Mouse (Mus musculus) heart, adult 2 months (tissue): ENCODE measurements around the gene Rabl6. TPM values are rescaled to one million over a fixed set of nuclear protein-coding genes. Genes with fewer than 3 reads are reported as not detected.
A peak's percentile ranks its signal among the peaks of the same experiment; 100 is the strongest.

Source experiments
- DNase-seq, 2 experiments: peaks; one replicate each; pipeline ENCODE4 v3.0.0; 2021
- H3K27ac ChIP-seq: fragments of 200-600 bp; 2 replicates; pipeline ENCODE4 v1.8.1; 2022
- H3K27me3 ChIP-seq: fragments of 200-500 bp; 2 replicates; pipeline ENCODE4 v1.6.1; 2012; ENCODE audit warnings: mild to moderate bottlenecking, low read length, inconsistent platforms, mixed read lengths; ENCODE audit not compliant: control insufficient read depth, insufficient read depth
- H3K36me3 ChIP-seq: fragments of 200-500 bp; 2 replicates; pipeline ENCODE4 v1.6.1; 2012; ENCODE audit warnings: low read length, inconsistent platforms; ENCODE audit not compliant: control insufficient read depth, insufficient read depth
- H3K4me1 ChIP-seq: fragments of 200-500 bp; 2 replicates; pipeline ENCODE4 v1.6.1; 2011; ENCODE audit warnings: low read length; ENCODE audit not compliant: control insufficient read depth, insufficient read depth
- H3K4me3 ChIP-seq: fragments of 200-600 bp; 2 replicates; pipeline ENCODE4 v1.8.1; 2022
- H3K79me2 ChIP-seq: fragments of 200-500 bp; replicated peaks from 2 replicates; pipeline ENCODE4 v1.6.1; 2012; ENCODE audit warnings: mild to moderate bottlenecking, inconsistent platforms, low read length, moderate library complexity, mixed read lengths; ENCODE audit not compliant: control insufficient read depth, insufficient read depth
- H3K9ac ChIP-seq: fragments of 200-500 bp; 2 replicates; pipeline ENCODE4 v1.6.1; 2012; ENCODE audit warnings: low read depth, mild to moderate bottlenecking, control low read depth, inconsistent platforms, low read length, mixed read lengths
- CTCF ChIP-seq: fragments of 200-600 bp; IDR thresholded peaks from 2 replicates; pipeline ENCODE4 v1.8.1; 2022; ENCODE audit warnings: antibody characterized with exemption, mild to moderate bottlenecking, moderate library complexity
- EP300 ChIP-seq: fragments of 200-500 bp; IDR thresholded peaks from 2 replicates; pipeline ENCODE4 v1.6.1; 2011; ENCODE audit warnings: low read depth, low read length, control low read depth; ENCODE audit not compliant: insufficient read depth
- POLR2A ChIP-seq: fragments of 200-500 bp; IDR thresholded peaks from 2 replicates; pipeline ENCODE4 v1.6.1; 2011; ENCODE audit warnings: mild to moderate bottlenecking, low read depth, low read length, control low read depth; ENCODE audit not compliant: insufficient read depth
- WGBS: fragments of 180-500 bp; shearing (Covaris S2); methylation state at CpG from one replicate; pipeline ENCODE4 v1.1.7; 2018; 5-methylcytosine and 5-hydroxymethylcytosine counted together
- intact Hi-C: fragments of 180-260 bp; cut with DNase I; formaldehyde crosslinking; loops from one replicate; pipeline ENCODE4 v1.15.1; 2025
- polyA plus RNA-seq: library from polyadenylated mRNA; depleted of rRNA; stranded (reverse); fragments of >200 nt; gene quantifications from 2 replicates; pipeline ENCODE4 v1.2.3, GENCODE M21; 2012; rRNA removed
- total RNA-seq, 2 experiments: library from RNA; stranded (reverse); gene quantifications; 2 replicates each; pipeline ENCODE4 v1.2.3; 2021

The Rabl6 gene
- total and polyA plus RNA-seq, 3 experiments, result 48.8 to 65.3 (median 61.2) TPM

DNA sequence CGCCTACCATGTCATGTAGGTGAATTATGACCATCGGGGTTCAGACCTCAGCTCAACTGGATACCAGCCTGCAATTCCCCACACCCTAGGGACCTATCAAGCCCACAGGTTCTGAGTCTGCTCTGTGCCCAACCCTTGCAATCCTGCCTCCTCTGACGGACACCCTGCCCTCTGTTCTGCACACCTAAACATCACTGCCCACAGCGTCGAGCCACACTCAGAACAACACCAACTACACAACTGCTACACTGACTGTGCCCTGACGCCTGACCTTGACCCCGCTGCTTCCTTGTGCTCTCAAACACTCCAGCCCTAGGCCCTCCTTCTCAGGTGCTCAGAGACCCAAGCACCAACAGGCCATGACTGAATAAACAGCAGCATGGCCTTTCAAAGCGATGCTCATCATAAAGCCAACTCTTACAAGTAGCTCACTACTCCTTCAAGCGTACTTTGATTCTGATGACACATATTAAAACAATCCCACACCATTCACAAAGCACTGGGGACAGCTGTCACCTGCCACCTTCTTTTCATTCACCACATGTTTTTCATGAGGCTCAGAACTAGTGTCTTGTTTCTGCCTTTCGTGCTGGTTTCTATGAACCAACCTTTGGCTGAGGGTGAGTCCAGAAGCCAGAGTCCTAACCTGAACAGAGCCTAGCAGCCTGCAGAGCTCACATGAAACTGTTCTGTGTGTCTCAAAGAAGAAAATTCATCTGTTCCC lies 66.5 kb downstream of the Rabl6 start:
- H3K4me1 ChIP-seq, result peaks cover 7% of the 10 kb centered on the region
- H3K27me3 ChIP-seq, result no peaks in the 10 kb centered on the region
- WGBS, result 87% methylated on average over 10 of the region's 10 CpGs
- no peak overlapping the region for H3K4me3 ChIP-seq
- H3K36me3 ChIP-seq, result peaks cover 2% of the 10 kb centered on the region
- peaks cover 11% of the 10 kb centered on the region for H3K79me2 ChIP-seq
- TF ChIP-seq EP300, result no peak
- TF ChIP-seq POLR2A, result no peak
- no peak for TF ChIP-seq CTCF
- H3K9ac ChIP-seq, result no peak overlapping the region
- no peak overlapping the region for H3K27ac ChIP-seq
- DNase-seq, result no peak
- intact Hi-C loops, result no loop called here

GRCm38 (mm10) chr2:25540541-25540948 lies 67.8 kb downstream of the Rabl6 start:
- intact Hi-C loops, result no loop called here
- Histone ChIP-seq H3K27ac (no peak overlapping the region), H3K27me3 (no peaks in the 10 kb centered on the region), H3K4me1 (peaks cover 4% of the 10 kb centered on the region), H3K79me2 (peaks cover 5% of the 10 kb centered on the region), H3K9ac (no peak overlapping the region), H3K4me3 (no peak overlapping the region), H3K36me3 (peaks cover 9% of the 10 kb centered on the region)
- DNase-seq, result peak in 1 of 2 experiments; percentile 40
- TF ChIP-seq CTCF (no peak), EP300 (no peak), POLR2A (no peak)
- WGBS, result 58% methylated on average over 4 of the region's 4 CpGs

- Histone ChIP-seq H3K4me1 (peaks cover 11% of the 10 kb centered on the region), H3K36me3 (peaks cover 17% of the 10 kb centered on the region), H3K9ac (no peak overlapping the region), H3K27me3 (no peaks in the 10 kb centered on the region), H3K4me3 (no peak overlapping the region), H3K27ac (peak overlapping the region; percentile 47), H3K79me2 (no peaks in the 10 kb centered on the region)
- intact Hi-C loops, result no loop called here
- WGBS, result 58% methylated on average over 8 of the region's 8 CpGs
- TF ChIP-seq POLR2A, result no peak
- peak in 1 of 2 experiments; percentile 48 for DNase-seq
These were observed 71.8 kb downstream of the Rabl6 start for GRCm38 (mm10) chr2:25536531-25536930.

DNA sequence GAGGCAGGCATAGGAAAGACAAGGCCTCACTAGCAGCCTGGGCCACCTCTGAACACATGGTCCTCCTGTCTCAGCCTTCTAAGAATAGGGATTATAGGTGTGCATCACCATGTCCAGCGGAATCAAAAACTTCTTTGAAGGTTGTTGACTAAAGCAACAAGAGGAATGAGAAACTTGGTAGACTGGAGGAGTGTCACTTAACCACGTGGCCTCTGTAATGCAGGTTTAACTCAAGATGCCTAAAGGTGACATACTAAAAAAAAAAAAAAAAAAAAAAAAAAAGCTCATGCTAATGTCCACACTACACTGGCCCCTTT lies 73.5 kb downstream of the Rabl6 start:
- TF ChIP-seq CTCF (no peak), EP300 (no peak), POLR2A (no peak)
- Histone ChIP-seq H3K4me1 (peaks cover 9% of the 10 kb centered on the region), H3K79me2 (no peaks in the 10 kb centered on the region), H3K4me3 (no peak overlapping the region), H3K27me3 (no peaks in the 10 kb centered on the region), H3K36me3 (peaks cover 17% of the 10 kb centered on the region), H3K9ac (no peak overlapping the region; the same call in 1 of the 2 replicates), H3K27ac (peak overlapping the region; percentile 78)
- intact Hi-C loops, result no loop called here
- WGBS, result 93% methylated on average over 2 of the region's 2 CpGs
- DNase-seq, result no peak

- TF ChIP-seq EP300 (peak; percentile 46; the same call in 1 of the 2 replicates), POLR2A (no peak)
- intact Hi-C loops, result no loop called here
- H3K36me3 ChIP-seq, result peaks cover 17% of the 10 kb centered on the region
- H3K9ac ChIP-seq, result no peak overlapping the region; the same call in 1 of the 2 replicates
- DNase-seq, result peak; percentile 80 to 90
- no peaks in the 10 kb centered on the region for H3K79me2 ChIP-seq
- WGBS, result 34% methylated on average over 3 of the region's 3 CpGs
- peaks cover 9% of the 10 kb centered on the region for H3K4me1 ChIP-seq
- H3K27me3 ChIP-seq, result no peaks in the 10 kb centered on the region
- H3K4me3 ChIP-seq, result no peak overlapping the region
- peak overlapping the region; percentile 78 for H3K27ac ChIP-seq
These were observed 74.0 kb downstream of the Rabl6 start for GRCm38 (mm10) chr2:25534178-25534865.

DNA sequence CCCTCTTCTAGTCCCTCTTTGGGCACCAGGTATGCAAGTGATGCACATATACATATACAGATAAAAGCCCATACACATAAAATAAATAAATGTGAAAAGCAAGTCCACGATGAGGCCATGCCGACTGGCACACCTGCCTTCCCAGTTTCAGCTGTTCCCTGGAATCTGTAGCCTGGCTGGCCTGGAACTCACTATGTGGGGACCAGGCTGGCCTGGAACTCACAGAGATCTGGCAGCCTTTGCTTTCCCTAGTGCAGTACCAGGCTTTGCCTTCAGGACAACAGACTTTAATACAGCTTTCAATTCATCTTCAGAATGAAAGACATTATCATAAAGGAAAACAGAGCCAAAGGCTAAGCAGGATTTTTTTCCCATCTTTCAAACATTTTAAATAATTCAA lies 74.6 kb downstream of the Rabl6 start:
- DNase-seq, result no peak
- 64% methylated on average over 2 of the region's 2 CpGs for WGBS
- no peak overlapping the region for H3K9ac ChIP-seq
- H3K36me3 ChIP-seq, result peaks cover 17% of the 10 kb centered on the region
- H3K27ac ChIP-seq, result peak overlapping the region; percentile 78
- no peaks in the 10 kb centered on the region for H3K79me2 ChIP-seq
- no peaks in the 10 kb centered on the region for H3K27me3 ChIP-seq
- intact Hi-C loops, result no loop called here
- no peak overlapping the region for H3K4me3 ChIP-seq
- peak; percentile 41 for TF ChIP-seq CTCF
- TF ChIP-seq POLR2A, result no peak
- H3K4me1 ChIP-seq, result peaks cover 9% of the 10 kb centered on the region

Other genes starting within 250 kb of the Rabl6 start
Only the 30 nearest of the 33 such genes appear.
- gene Entpd2, start 212.6 kb downstream of the Rabl6 start, total RNA-seq, result 10 to 100 TPM; 11.1 to 13.5 TPM
- gene Entpd2, start 212.6 kb downstream of the Rabl6 start, polyA plus RNA-seq, result 36.3 and 37.1 TPM in 2 replicates
- gene Npdc1, start 209.2 kb downstream of the Rabl6 start, total RNA-seq, result 10 to 100 TPM; 21.3 to 30.4 TPM
- gene Npdc1, start 209.2 kb downstream of the Rabl6 start, polyA plus RNA-seq, result 47.8 and 52.2 TPM in 2 replicates
- under 1 TPM in 1 of 2 experiments, not detected in 1; 0.11 TPM for gene Fut7, start 185.3 kb downstream of the Rabl6 start, total RNA-seq
- 0.43 TPM in 1 of 2 replicates, not detected in the other for gene Fut7, start 185.3 kb downstream of the Rabl6 start, polyA plus RNA-seq
- 10 to 100 TPM; 36.1 to 41.1 TPM for gene Abca2, start 179.8 kb downstream of the Rabl6 start, total RNA-seq
- 43.4 and 44.2 TPM in 2 replicates for gene Abca2, start 179.8 kb downstream of the Rabl6 start, polyA plus RNA-seq
- 1 to 10 TPM; 1.4 to 1.8 TPM for gene Clic3, start 151.7 kb downstream of the Rabl6 start, total RNA-seq
- 4.8 and 7.4 TPM in 2 replicates for gene Clic3, start 151.7 kb downstream of the Rabl6 start, polyA plus RNA-seq
- gene Paxx, start 147.4 kb downstream of the Rabl6 start, total RNA-seq, result 10 to 100 TPM; 17.7 to 20.6 TPM
- 32.8 and 36.8 TPM in 2 replicates for gene Paxx, start 147.4 kb downstream of the Rabl6 start, polyA plus RNA-seq
- gene Ptgds, start 138.5 kb downstream of the Rabl6 start, total RNA-seq, result 100 to 1,000 TPM; 472 to 774 TPM
- gene Ptgds, start 138.5 kb downstream of the Rabl6 start, polyA plus RNA-seq, result 198 and 795 TPM in 2 replicates
- gene Lcn12, start 114.6 kb downstream of the Rabl6 start, total RNA-seq, result not detected
- gene Lcn12, start 114.6 kb downstream of the Rabl6 start, polyA plus RNA-seq, result not detected in 2 replicates
- 10 to 100 TPM; 82.7 to 84.8 TPM for gene Fbxw5, start 107.8 kb downstream of the Rabl6 start, total RNA-seq
- 32.9 and 41.0 TPM in 2 replicates for gene Fbxw5, start 107.8 kb downstream of the Rabl6 start, polyA plus RNA-seq
- gene C8g, start 106.8 kb downstream of the Rabl6 start, total RNA-seq, result 1 to 10 TPM; 1.3 to 1.6 TPM
- gene C8g, start 106.8 kb downstream of the Rabl6 start, polyA plus RNA-seq, result 4.1 and 6.1 TPM in 2 replicates
- 10 to 100 TPM; 13.5 to 15.8 TPM for gene Traf2, start 61.6 kb downstream of the Rabl6 start, total RNA-seq
- 10.8 and 15.1 TPM in 2 replicates for gene Traf2, start 61.6 kb downstream of the Rabl6 start, polyA plus RNA-seq
- gene Edf1, start 50.7 kb downstream of the Rabl6 start, total RNA-seq, result 100 to 1,000 TPM; 211 to 222 TPM
- gene Edf1, start 50.7 kb downstream of the Rabl6 start, polyA plus RNA-seq, result 81.9 and 110 TPM in 2 replicates
- 1 to 10 TPM in 1 of 2 experiments, under 1 TPM in 1; 0.60 to 2.2 TPM for gene Mamdc4, start 33.7 kb downstream of the Rabl6 start, total RNA-seq
- 1.6 and 8.5 TPM in 2 replicates for gene Mamdc4, start 33.7 kb downstream of the Rabl6 start, polyA plus RNA-seq
- 10 to 100 TPM; 52.6 to 69.9 TPM for gene Phpt1, start 33.3 kb downstream of the Rabl6 start, total RNA-seq
- gene Phpt1, start 33.3 kb downstream of the Rabl6 start, polyA plus RNA-seq, result 100 and 101 TPM in 2 replicates
- gene Ajm1, start 26.8 kb downstream of the Rabl6 start, total RNA-seq, result under 1 TPM; 0.05 to 0.36 TPM
- gene Ajm1, start 26.8 kb downstream of the Rabl6 start, polyA plus RNA-seq, result 0.15 and 1.1 TPM in 2 replicates
- gene Ccdc183, start 9.2 kb upstream of the Rabl6 start, total RNA-seq, result not detected
- gene Ccdc183, start 9.2 kb upstream of the Rabl6 start, polyA plus RNA-seq, result not detected in 2 replicates
- 10 to 100 TPM; 29.4 to 32.6 TPM for gene Tmem141, start 13.5 kb upstream of the Rabl6 start, total RNA-seq
- 49.2 and 73.7 TPM in 2 replicates for gene Tmem141, start 13.5 kb upstream of the Rabl6 start, polyA plus RNA-seq
- gene Fcna, start 19.5 kb upstream of the Rabl6 start, total RNA-seq, result 1 to 10 TPM; 4.8 to 6.8 TPM
- gene Fcna, start 19.5 kb upstream of the Rabl6 start, polyA plus RNA-seq, result 3.4 and 4.0 TPM in 2 replicates
- gene Lcn8, start 44.6 kb upstream of the Rabl6 start, total RNA-seq, result 1 to 10 TPM in 1 of 2 experiments, under 1 TPM in 1; 0.98 to 1.2 TPM
- gene Lcn8, start 44.6 kb upstream of the Rabl6 start, polyA plus RNA-seq, result 0.20 TPM in 1 of 2 replicates, not detected in the other
- gene Lcn5, start 49.4 kb upstream of the Rabl6 start, total RNA-seq, result not detected
- not detected in 2 replicates for gene Lcn5, start 49.4 kb upstream of the Rabl6 start, polyA plus RNA-seq
- not detected for gene Lcn6, start 68.3 kb upstream of the Rabl6 start, total RNA-seq
- gene Lcn6, start 68.3 kb upstream of the Rabl6 start, polyA plus RNA-seq, result not detected in 2 replicates
- not detected for gene Lcn10, start 74.2 kb upstream of the Rabl6 start, total RNA-seq
- gene Lcn10, start 74.2 kb upstream of the Rabl6 start, polyA plus RNA-seq, result not detected in 2 replicates
- not detected for gene Obp2a, start 91.5 kb upstream of the Rabl6 start, total RNA-seq
- gene Obp2a, start 91.5 kb upstream of the Rabl6 start, polyA plus RNA-seq, result not detected in 2 replicates
- 10 to 100 TPM; 12.7 to 14.8 TPM for gene Bmyc, start 98.2 kb upstream of the Rabl6 start, total RNA-seq
- gene Bmyc, start 98.2 kb upstream of the Rabl6 start, polyA plus RNA-seq, result 11.9 and 21.2 TPM in 2 replicates
- not detected for gene Obp2b, start 128.5 kb upstream of the Rabl6 start, total RNA-seq
- gene Obp2b, start 128.5 kb upstream of the Rabl6 start, polyA plus RNA-seq, result not detected in 2 replicates
- gene Lcn3, start 157.0 kb upstream of the Rabl6 start, total RNA-seq, result not detected
- gene Lcn3, start 157.0 kb upstream of the Rabl6 start, polyA plus RNA-seq, result not detected in 2 replicates
- not detected for gene Lcn11, start 168.5 kb upstream of the Rabl6 start, total RNA-seq
- not detected in 2 replicates for gene Lcn11, start 168.5 kb upstream of the Rabl6 start, polyA plus RNA-seq
- not detected for gene Gm13539, start 173.7 kb upstream of the Rabl6 start, total RNA-seq
- gene Gm13539, start 173.7 kb upstream of the Rabl6 start, polyA plus RNA-seq, result not detected in 2 replicates
- not detected for gene Glt6d1, start 207.3 kb upstream of the Rabl6 start, total RNA-seq
- not detected in 2 replicates for gene Glt6d1, start 207.3 kb upstream of the Rabl6 start, polyA plus RNA-seq
- not detected for gene Lcn9, start 214.6 kb upstream of the Rabl6 start, total RNA-seq
- gene Lcn9, start 214.6 kb upstream of the Rabl6 start, polyA plus RNA-seq, result not detected in 2 replicates